Mouse (Mus musculus) ES-E14 (cell line): ENCODE measurements around the gene Prkcb.

Experiments
- CHD2 ChIP-seq: IDR thresholded peaks from 2 replicates; pipeline ENCODE4 v1.6.1; 2014; ENCODE audit warnings: mild to moderate bottlenecking, low read depth, low read length, inconsistent platforms
- ZNF384 ChIP-seq: IDR thresholded peaks from 2 replicates; pipeline ENCODE4 v1.6.1; 2012; ENCODE audit warnings: low read depth, low read length, inconsistent platforms

- no peak for TF ChIP-seq ZNF384
- TF ChIP-seq CHD2: no peak
Observed at GRCm38 (mm10) chr7:122289243-122290111, 926 bp downstream of the Prkcb start.
